Mouse (Mus musculus) forebrain, embryonic 16.5 days (tissue): ENCODE measurements around the gene Csnk2a1. TPM values are rescaled to one million over a fixed set of nuclear protein-coding genes. Genes with fewer than 3 reads are reported as not detected.

Source experiments
- ATAC-seq: fragments of 200-750 bp; cut with Nextera tagmentation; 2 replicates; pipeline ENCODE4 v1.8.0; 2017; ENCODE audit warnings: mild to moderate bottlenecking, moderate library complexity
- H3K27ac ChIP-seq: fragments of 300-500 bp; sonication (generic); 2 replicates; pipeline ENCODE4 v1.5.1; 2014; ENCODE audit warnings: low read length, control low read depth
- H3K27me3 ChIP-seq: fragments of 300-500 bp; sonication (generic); replicated peaks from 2 replicates; pipeline ENCODE4 v1.6.1; 2014; ENCODE audit warnings: low read length; ENCODE audit not compliant: control insufficient read depth, insufficient read depth
- H3K36me3 ChIP-seq: fragments of 300-500 bp; sonication (generic); 2 replicates; pipeline ENCODE4 v1.6.1; 2014; ENCODE audit not compliant: control insufficient read depth, insufficient read depth
- H3K4me1 ChIP-seq: fragments of 300-500 bp; sonication (generic); replicated peaks from 2 replicates; pipeline ENCODE4 v1.6.1; 2014; ENCODE audit warnings: low read length; ENCODE audit not compliant: control insufficient read depth, insufficient read depth
- H3K4me2 ChIP-seq: fragments of 300-500 bp; sonication (generic); 2 replicates; pipeline ENCODE4 v1.6.1; 2014; ENCODE audit warnings: mild to moderate bottlenecking, low read length, control low read depth
- H3K4me3 ChIP-seq: fragments of 300-500 bp; sonication (generic); replicated peaks from 2 replicates; pipeline ENCODE4 v1.5.1; 2014; ENCODE audit warnings: mild to moderate bottlenecking, low read length, control low read depth
- H3K9ac ChIP-seq: fragments of 300-500 bp; sonication (generic); replicated peaks from 2 replicates; pipeline ENCODE4 v1.6.1; 2014; ENCODE audit warnings: low read depth, low read length, control low read depth
- H3K9me3 ChIP-seq: fragments of 300-500 bp; sonication (generic); 2 replicates; pipeline ENCODE4 v1.6.1; 2016; ENCODE audit warnings: low read length; ENCODE audit not compliant: control insufficient read depth
- WGBS: fragments of 180-500 bp; shearing (Covaris S2); extraction: QIAGEN DNeasy Blood & Tissue Kit; methylation state at CpG from one replicate; pipeline ENCODE4 v1.1.7; 2014; 5-methylcytosine and 5-hydroxymethylcytosine counted together
- polyA plus RNA-seq: library from polyadenylated mRNA; unstranded; fragments of >200 nt; fragmentation: Nextera tagmentation; extraction: Ambion mirVana; gene quantifications from 2 replicates; pipeline ENCODE4 v1.2.1, GENCODE M21; 2015

Csnk2a1 gene
- polyA plus RNA-seq, 1 experiment from 2014 or later = 137 TPM

DNA sequence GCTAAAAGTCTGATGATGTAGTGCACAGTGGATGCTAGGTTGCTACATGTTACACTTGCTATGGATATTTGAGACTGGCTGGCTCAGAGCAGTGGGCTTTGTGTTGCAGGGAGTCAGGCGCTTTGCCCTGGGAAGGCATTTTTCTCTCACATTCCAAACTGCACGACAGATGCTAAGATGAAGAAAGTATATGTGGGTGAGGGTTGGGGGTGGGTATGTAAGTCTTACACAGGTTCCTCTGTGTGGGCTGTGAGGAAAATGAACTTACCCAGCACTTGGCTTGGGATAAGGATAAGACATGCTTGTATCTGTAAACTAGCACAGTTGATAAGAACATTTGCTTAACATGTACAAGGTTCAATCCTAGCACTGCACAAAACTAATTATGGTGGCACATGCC is 76.2 kb downstream of the Csnk2a1 start:
- H3K4me2 ChIP-seq = no peak overlapping the region
- H3K27me3 ChIP-seq = no peaks in the 10 kb centered on the region
- no peak overlapping the region for H3K27ac ChIP-seq
- no peaks in the 10 kb centered on the region for H3K4me1 ChIP-seq
- no peak for ATAC-seq
- no peak overlapping the region for H3K4me3 ChIP-seq
- 91% methylated on average over 2 of the region's 2 CpGs for WGBS
- H3K36me3 ChIP-seq = peaks cover 29% of the 10 kb centered on the region
- H3K9me3 ChIP-seq = no peaks in the 10 kb centered on the region
- H3K9ac ChIP-seq = no peak overlapping the region

DNA sequence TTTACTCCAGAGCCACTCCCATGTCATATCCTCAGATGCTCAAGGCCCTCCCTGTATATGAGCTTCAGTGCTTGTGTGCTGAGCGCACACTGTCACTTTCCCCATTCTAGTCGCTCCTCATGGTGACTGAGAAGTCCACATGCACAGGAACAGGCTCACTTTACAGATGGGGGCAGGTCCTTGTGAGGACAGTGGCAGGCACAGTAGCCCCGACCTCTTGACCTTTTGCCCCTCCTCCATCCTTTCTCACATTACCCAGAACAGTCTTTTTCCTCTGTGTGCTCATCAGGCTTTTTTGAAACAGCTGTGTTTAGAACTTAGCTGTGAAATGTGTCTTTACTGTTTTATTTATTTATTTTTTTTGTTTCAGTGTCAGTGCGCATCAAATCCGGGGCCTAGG is 77.1 kb downstream of the Csnk2a1 start:
- Histone ChIP-seq H3K4me3 (no peak overlapping the region), H3K9ac (no peak overlapping the region), H3K4me2 (no peak overlapping the region), H3K36me3 (peaks cover 38% of the 10 kb centered on the region), H3K4me1 (no peaks in the 10 kb centered on the region), H3K27me3 (no peaks in the 10 kb centered on the region), H3K27ac (no peak overlapping the region), H3K9me3 (no peaks in the 10 kb centered on the region)
- no peak for ATAC-seq
- 89% methylated on average over 5 of the region's 5 CpGs for WGBS

- H3K9me3 ChIP-seq = no peaks in the 10 kb centered on the region
- no peak overlapping the region for H3K9ac ChIP-seq
- no peak for ATAC-seq
- WGBS = 95% methylated on average over 6 of the region's 6 CpGs
- no peak overlapping the region for H3K4me2 ChIP-seq
- H3K27me3 ChIP-seq = no peaks in the 10 kb centered on the region
- H3K4me1 ChIP-seq = no peaks in the 10 kb centered on the region
- peaks cover 47% of the 10 kb centered on the region for H3K36me3 ChIP-seq
- no peak overlapping the region for H3K4me3 ChIP-seq
- H3K27ac ChIP-seq = no peak overlapping the region
Observed at GRCm38 (mm10) chr2:152305480-152305879, 78.8 kb downstream of the Csnk2a1 start.

- H3K4me1 ChIP-seq = no peaks in the 10 kb centered on the region
- no peak for ATAC-seq
- peaks cover 58% of the 10 kb centered on the region for H3K36me3 ChIP-seq
- no peaks in the 10 kb centered on the region for H3K9me3 ChIP-seq
- no peaks in the 10 kb centered on the region for H3K27me3 ChIP-seq
- WGBS = 92% methylated on average over 3 of the region's 3 CpGs
- no peak overlapping the region for H3K4me3 ChIP-seq
- no peak overlapping the region for H3K4me2 ChIP-seq
- no peak overlapping the region for H3K27ac ChIP-seq
- no peak overlapping the region for H3K9ac ChIP-seq
Observed at GRCm38 (mm10) chr2:152307186-152307585, 80.5 kb downstream of the Csnk2a1 start.

DNA sequence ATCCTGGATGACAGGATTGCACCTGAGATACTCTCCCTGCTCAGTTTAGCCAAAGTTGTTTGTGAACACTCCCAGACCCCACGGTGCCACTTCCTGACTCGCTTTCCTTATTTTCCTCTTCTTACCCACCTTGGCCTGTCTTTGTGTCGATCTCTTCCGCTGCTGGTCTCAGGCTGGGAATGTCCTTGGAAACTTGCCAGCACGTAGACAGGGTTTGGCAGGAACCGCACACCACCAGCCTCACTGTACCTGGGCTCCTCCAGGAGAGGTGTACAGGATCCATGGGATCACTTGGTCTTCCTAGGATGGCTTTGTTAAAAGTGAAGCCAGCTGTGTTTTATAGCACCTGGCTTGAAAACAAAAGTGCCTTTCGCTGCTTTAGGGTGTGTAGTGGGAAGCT is 86.4 kb downstream of the Csnk2a1 start:
- H3K36me3 ChIP-seq = peaks cover 55% of the 10 kb centered on the region
- no peaks in the 10 kb centered on the region for H3K27me3 ChIP-seq
- H3K4me1 ChIP-seq = no peaks in the 10 kb centered on the region
- no peak overlapping the region for H3K27ac ChIP-seq
- ATAC-seq = no peak
- H3K4me2 ChIP-seq = no peak overlapping the region
- 58% methylated on average over 7 of the region's 7 CpGs for WGBS
- no peaks in the 10 kb centered on the region for H3K9me3 ChIP-seq
- H3K4me3 ChIP-seq = no peak overlapping the region
- no peak overlapping the region for H3K9ac ChIP-seq

GRCm38 (mm10) chr2:152313926-152314325 is 87.3 kb downstream of the Csnk2a1 start:
- no peak for ATAC-seq
- Histone ChIP-seq H3K27me3 (no peaks in the 10 kb centered on the region), H3K27ac (no peak overlapping the region), H3K4me3 (no peak overlapping the region), H3K36me3 (peaks cover 55% of the 10 kb centered on the region), H3K9ac (no peak overlapping the region), H3K9me3 (no peaks in the 10 kb centered on the region), H3K4me2 (no peak overlapping the region), H3K4me1 (no peaks in the 10 kb centered on the region)
- WGBS = 91% methylated on average over 6 of the region's 6 CpGs

DNA sequence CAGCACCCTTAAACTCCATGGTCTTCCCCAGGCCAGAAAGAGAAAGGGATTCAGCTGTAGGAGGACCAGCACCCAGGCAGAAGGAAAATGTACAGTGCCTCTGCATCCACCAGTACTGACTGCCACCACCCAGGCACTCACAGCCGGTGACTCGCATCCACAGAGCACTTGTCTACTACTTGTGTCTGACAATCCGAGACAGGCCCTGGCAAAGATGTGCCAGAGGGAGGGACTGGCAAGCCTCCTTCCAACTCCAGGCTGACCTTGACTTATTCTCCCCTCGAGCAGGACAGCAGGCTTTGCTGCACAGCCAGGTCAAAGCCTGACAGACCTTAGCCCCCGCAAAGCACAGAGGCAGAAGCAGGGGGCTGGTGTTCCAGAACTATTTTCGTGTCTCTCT is 90.4 kb downstream of the Csnk2a1 start:
- H3K9me3 ChIP-seq = no peaks in the 10 kb centered on the region
- peaks cover 38% of the 10 kb centered on the region for H3K36me3 ChIP-seq
- no peak overlapping the region for H3K9ac ChIP-seq
- no peak for ATAC-seq
- H3K4me2 ChIP-seq = no peak overlapping the region
- no peak overlapping the region for H3K27ac ChIP-seq
- 87% methylated on average over 6 of the region's 6 CpGs for WGBS
- H3K27me3 ChIP-seq = no peaks in the 10 kb centered on the region
- no peak overlapping the region for H3K4me3 ChIP-seq
- no peaks in the 10 kb centered on the region for H3K4me1 ChIP-seq

GRCm38 (mm10) chr2:152321558-152321957 is 94.9 kb downstream of the Csnk2a1 start:
- Histone ChIP-seq H3K9ac (no peak overlapping the region), H3K27ac (no peak overlapping the region), H3K9me3 (no peaks in the 10 kb centered on the region), H3K4me3 (no peak overlapping the region), H3K4me1 (no peaks in the 10 kb centered on the region), H3K4me2 (no peak overlapping the region), H3K27me3 (no peaks in the 10 kb centered on the region), H3K36me3 (peaks cover 36% of the 10 kb centered on the region)
- ATAC-seq = no peak
- WGBS = 85% methylated on average over 5 of the region's 5 CpGs

GRCm38 (mm10) chr2:152322198-152322597 is 95.6 kb downstream of the Csnk2a1 start:
- no peak overlapping the region for H3K4me2 ChIP-seq
- H3K36me3 ChIP-seq = peaks cover 38% of the 10 kb centered on the region
- no peak overlapping the region for H3K27ac ChIP-seq
- no peaks in the 10 kb centered on the region for H3K27me3 ChIP-seq
- H3K9me3 ChIP-seq = no peaks in the 10 kb centered on the region
- H3K4me3 ChIP-seq = no peak overlapping the region
- no peak overlapping the region for H3K9ac ChIP-seq
- ATAC-seq = no peak
- no peaks in the 10 kb centered on the region for H3K4me1 ChIP-seq
- 99% methylated on average over 6 of the region's 6 CpGs for WGBS

DNA sequence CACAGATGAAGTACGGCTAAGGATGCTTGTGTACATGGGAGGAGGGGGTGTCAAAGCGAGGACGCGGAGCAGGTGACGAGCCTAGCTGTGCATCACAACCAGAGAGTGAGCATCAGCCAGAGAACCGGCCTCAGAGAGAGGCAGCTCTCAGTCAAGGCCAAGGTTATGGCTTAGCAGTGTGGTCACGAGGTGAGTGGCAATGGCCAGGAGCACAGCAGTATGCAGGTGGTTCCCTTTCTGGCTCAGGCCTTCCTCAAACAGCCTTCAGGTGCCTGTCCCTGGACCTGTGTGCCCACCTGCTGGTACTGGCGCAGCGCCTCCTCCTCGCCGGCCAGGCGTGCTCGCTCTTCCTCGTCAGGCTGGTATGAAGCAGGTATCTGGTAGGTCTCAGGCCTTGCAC is 97.3 kb downstream of the Csnk2a1 start:
- no peak overlapping the region for H3K4me3 ChIP-seq
- H3K27me3 ChIP-seq = no peaks in the 10 kb centered on the region
- no peak for ATAC-seq
- peaks cover 25% of the 10 kb centered on the region for H3K36me3 ChIP-seq
- no peak overlapping the region for H3K27ac ChIP-seq
- no peak overlapping the region for H3K9ac ChIP-seq
- WGBS = 97% methylated on average over 14 of the region's 14 CpGs
- no peaks in the 10 kb centered on the region for H3K9me3 ChIP-seq
- no peaks in the 10 kb centered on the region for H3K4me1 ChIP-seq
- no peak overlapping the region for H3K4me2 ChIP-seq
